Mouse (Mus musculus) ES-CJ7 (cell line): ENCODE data around the gene Paxbp1.
A peak's percentile ranks its signal among the peaks of the same experiment; 100 is the strongest.

Experiments used
- DNase-seq: peaks from one replicate; pipeline ENCODE4 v3.0.0; 2011; ENCODE audit warnings: low read depth, low spot score

Gene Paxbp1

GRCm38 (mm10) chr16:91055150-91055549 is 10.8 kb upstream of the Paxbp1 start:
- no peak for DNase-seq

GRCm38 (mm10) chr16:91053599-91053998 is 9.3 kb upstream of the Paxbp1 start:
- DNase-seq, result no peak

- peak; percentile 88 for DNase-seq
These were observed 1.2 kb upstream of the Paxbp1 start for GRCm38 (mm10) chr16:91045511-91045910.

GRCm38 (mm10) chr16:91043461-91044248 is 688 bp downstream of the Paxbp1 start:
- DNase-seq, result peak; percentile 61

- DNase-seq, result no peak
These were observed 1.7 kb downstream of the Paxbp1 start for GRCm38 (mm10) chr16:91042640-91043039.

GRCm38 (mm10) chr16:91035866-91036265 is 8.5 kb downstream of the Paxbp1 start:
- DNase-seq, result no peak

- DNase-seq, result no peak
These were observed 13.6 kb downstream of the Paxbp1 start for GRCm38 (mm10) chr16:91030751-91031150.

- peak; percentile 21 for DNase-seq
These were observed 14.4 kb downstream of the Paxbp1 start for GRCm38 (mm10) chr16:91029901-91030300.

- peak; percentile 86 for DNase-seq
These were observed 15.1 kb downstream of the Paxbp1 start for GRCm38 (mm10) chr16:91029161-91029743.

- no peak for DNase-seq
These were observed 18.1 kb downstream of the Paxbp1 start for GRCm38 (mm10) chr16:91026290-91026689.

- peak; percentile 56 for DNase-seq
These were observed 21.0 kb downstream of the Paxbp1 start for GRCm38 (mm10) chr16:91023384-91023783.

- no peak for DNase-seq
These were observed 23.4 kb downstream of the Paxbp1 start for GRCm38 (mm10) chr16:91020842-91021483.

GRCm38 (mm10) chr16:91019476-91019875 is 24.9 kb downstream of the Paxbp1 start:
- peak; percentile 47 for DNase-seq

GRCm38 (mm10) chr16:91015761-91016160 is 28.6 kb downstream of the Paxbp1 start:
- DNase-seq, result no peak

GRCm38 (mm10) chr16:91011847-91012246 is 32.5 kb downstream of the Paxbp1 start:
- no peak for DNase-seq

- DNase-seq, result peak; percentile 89
These were observed 33.2 kb downstream of the Paxbp1 start, which contains the start of gene Synj1 for GRCm38 (mm10) chr16:91011021-91011683. TSS of gene Synj1 (minus strand) at chr16:91011308.

GRCm38 (mm10) chr16:91010581-91011020 is 33.7 kb downstream of the Paxbp1 start:
- DNase-seq, result no peak

- peak; percentile 9 for DNase-seq
These were observed 34.3 kb downstream of the Paxbp1 start for GRCm38 (mm10) chr16:91009942-91010529.

- no peak for DNase-seq
These were observed 39.3 kb downstream of the Paxbp1 start for GRCm38 (mm10) chr16:91004915-91005538.

GRCm38 (mm10) chr16:91001098-91001497 is 43.2 kb downstream of the Paxbp1 start:
- no peak for DNase-seq

- no peak for DNase-seq
These were observed 44.5 kb downstream of the Paxbp1 start for GRCm38 (mm10) chr16:90999827-91000226.
